Mouse (Mus musculus): ENCODE measurements at regions not wholly inside any gene's neighbourhood (a gene's known extent, or its start where the extent isn't known, plus 50 kb on each side); places are given as distances from the start of the nearest gene placed in this dataset.
"Not testable (repeated sequence)": the region's sequence is repeated elsewhere in the genome, so short reads cannot be mapped to it uniquely, and the experiment has no call there.

GRCm38 (mm10) chr16:57915451-57915850, 160.9 kb upstream of the Col8a1 start:
- ATAC-seq (ENCODE audit: insufficient number of reproducible peaks, low FRiP score, low TSS enrichment): no peak

- no peak for ATAC-seq (ENCODE audit: insufficient number of reproducible peaks, low FRiP score, low TSS enrichment)
Measured at GRCm38 (mm10) chr16:57923447-57924129, 169.1 kb upstream of the Col8a1 start.

DNA sequence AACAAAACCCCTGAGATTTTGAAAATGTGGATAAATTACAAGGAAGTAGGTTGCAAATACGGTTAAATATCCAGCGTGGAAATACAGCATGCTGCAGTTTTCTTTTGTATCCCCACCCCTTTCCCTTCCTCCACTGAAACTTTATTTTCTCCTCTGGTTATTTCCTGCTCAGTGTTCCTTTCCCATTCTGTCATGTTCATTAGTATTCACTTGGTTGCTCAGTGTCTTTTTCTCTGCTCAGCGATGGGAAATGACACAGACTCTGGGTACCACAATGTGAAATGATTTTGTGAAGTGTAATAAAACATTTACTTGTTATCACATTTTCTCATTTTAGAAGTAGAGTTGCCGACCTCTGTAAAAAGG, 169.6 kb upstream of the Col8a1 start:
- no peak for ATAC-seq (ENCODE audit: insufficient number of reproducible peaks, low FRiP score, low TSS enrichment)

DNA sequence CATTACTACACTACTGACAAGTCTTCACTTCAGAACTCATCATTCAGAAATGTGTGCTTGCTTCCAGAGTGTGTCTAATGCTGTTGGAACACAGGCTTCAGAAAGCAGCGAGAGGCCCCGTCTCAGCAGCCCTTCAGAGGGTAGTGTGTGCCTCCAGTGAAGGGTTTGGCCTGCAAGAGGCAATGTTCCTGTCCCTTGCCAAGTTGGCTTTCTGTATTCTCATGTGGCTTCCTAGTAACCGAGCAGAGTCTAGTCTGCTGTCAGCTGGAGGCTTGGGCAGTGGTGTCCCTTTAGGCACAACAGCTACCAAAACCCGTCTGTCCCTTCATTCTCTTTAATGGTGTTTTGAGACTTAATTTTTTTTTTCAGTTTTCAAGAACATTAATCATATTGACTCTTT, 173.3 kb upstream of the Col8a1 start:
- peak; percentile 39; the same call in 1 of the 2 replicates for ATAC-seq (ENCODE audit: insufficient number of reproducible peaks, low FRiP score, low TSS enrichment)

GRCm38 (mm10) chr16:57928301-57928700, 173.8 kb upstream of the Col8a1 start:
- ATAC-seq (ENCODE audit: insufficient number of reproducible peaks, low FRiP score, low TSS enrichment): no peak

- ATAC-seq (ENCODE audit: insufficient number of reproducible peaks, low FRiP score, low TSS enrichment): no peak
Measured at GRCm38 (mm10) chr16:57929151-57929764, 174.7 kb upstream of the Col8a1 start.

DNA sequence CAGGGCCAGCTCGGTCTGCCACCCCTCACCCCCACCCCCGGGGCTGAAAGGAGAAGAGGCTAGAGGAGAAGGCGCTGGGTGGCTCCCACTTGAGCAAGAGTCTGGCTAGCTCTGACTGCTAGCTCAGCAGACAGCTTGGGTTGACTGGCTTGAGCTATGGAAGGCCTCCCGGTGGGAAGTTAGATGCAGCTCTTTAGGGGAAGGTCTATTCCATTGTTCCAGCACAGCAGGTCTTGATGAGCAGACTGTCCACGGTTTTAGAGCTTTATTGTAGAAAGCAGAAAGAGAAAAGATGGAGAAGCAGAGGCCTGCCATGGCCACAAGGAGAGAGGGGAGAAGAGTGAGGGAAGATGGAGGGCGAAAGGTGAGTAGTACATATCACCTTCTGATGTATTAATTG, 190.9 kb upstream of the Col8a1 start:
- no peak for ATAC-seq (ENCODE audit: insufficient number of reproducible peaks, low FRiP score, low TSS enrichment)

DNA sequence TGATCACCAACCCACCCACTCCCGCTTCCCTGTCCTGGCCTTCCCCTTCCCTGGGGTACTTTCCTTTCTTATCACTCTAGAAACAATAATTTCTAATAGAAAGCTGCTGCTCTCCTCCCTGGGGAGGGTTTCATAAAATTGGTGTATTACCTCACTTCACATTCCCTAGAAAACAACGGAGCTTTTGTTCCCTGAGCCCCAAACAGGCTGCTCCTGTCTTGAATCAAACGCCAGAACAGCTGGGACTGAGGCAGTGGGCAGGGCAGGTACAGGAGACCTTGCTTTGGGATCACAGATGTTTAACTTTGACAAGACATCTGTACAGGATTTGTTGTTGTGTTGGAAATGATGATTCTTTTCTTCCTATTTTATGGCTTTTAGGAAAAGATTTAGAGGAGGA, 192.8 kb upstream of the Col8a1 start:
- ATAC-seq (ENCODE audit: insufficient number of reproducible peaks, low FRiP score, low TSS enrichment): no peak

GRCm38 (mm10) chr16:57949680-57950079, 195.1 kb upstream of the Col8a1 start:
- ATAC-seq (ENCODE audit: insufficient number of reproducible peaks, low FRiP score, low TSS enrichment): no peak

DNA sequence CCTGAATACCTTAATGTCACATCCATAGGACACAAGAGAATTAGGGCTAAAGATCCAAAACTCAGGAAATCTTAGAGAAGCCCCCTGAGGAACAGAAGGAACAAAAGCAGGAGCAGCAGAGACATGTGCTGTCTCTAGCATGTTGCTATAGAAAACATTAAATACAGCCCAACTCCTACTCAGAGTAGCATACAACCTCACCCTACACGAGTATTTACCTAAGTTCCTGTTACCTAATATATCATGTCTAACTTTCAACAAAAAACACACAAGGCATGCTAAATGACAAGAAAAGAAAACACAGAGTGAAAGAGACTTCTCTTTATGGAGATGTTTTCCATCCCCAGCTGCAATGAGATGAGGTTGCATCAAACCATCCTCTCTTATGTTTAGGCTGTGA, 216.4 kb upstream of the Col8a1 start:
- no peak for ATAC-seq (ENCODE audit: insufficient number of reproducible peaks, low FRiP score, low TSS enrichment)

DNA sequence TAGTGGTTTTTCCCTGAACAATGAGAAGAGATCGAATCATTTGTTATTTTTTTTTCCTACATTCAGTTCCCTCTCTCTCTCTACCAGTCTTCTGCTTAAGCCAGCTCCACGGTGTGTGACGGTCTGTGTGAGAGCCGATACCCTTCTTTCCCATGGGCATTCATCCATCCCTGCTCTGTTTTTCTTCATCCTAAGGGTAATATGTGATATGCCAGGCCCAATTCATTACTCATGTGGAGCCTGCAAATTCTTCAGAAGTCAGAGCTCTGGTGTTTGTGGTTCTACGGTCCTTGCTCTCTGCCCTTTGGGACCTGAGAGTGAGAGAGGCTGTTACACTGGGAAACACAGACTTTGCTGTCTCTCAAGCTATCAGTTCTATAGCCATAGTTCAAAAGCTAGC, 229.6 kb upstream of the Col8a1 start:
- ATAC-seq (ENCODE audit: insufficient number of reproducible peaks, low FRiP score, low TSS enrichment): no peak

DNA sequence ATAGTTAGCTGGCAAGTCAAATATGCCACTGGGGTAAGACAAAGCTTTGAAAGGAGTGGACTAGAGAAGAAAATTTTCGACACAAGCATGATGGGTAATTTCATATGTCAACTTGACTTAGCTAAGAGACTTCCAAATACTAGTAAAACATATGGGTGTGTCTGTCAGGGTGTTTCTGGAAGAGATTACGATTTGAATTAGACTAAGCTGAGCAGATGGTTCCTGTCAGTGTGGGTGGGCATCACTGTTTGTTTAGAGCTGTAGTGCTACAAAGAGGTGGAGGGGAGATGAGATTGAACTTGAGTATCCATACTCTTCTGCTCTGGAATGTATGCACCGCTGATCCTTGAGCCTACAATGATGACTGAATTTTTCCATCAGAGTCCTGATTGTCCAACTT, 251.2 kb upstream of the Col8a1 start:
- no peak for ATAC-seq (ENCODE audit: insufficient number of reproducible peaks, low FRiP score, low TSS enrichment)

- ATAC-seq (ENCODE audit: insufficient number of reproducible peaks, low FRiP score, low TSS enrichment): no peak
Measured at GRCm38 (mm10) chr16:58013557-58013956, 259.0 kb upstream of the Col8a1 start.

- ATAC-seq (ENCODE audit: insufficient number of reproducible peaks, low FRiP score, low TSS enrichment): no peak
Measured at GRCm38 (mm10) chr16:58027525-58027924, 273.0 kb upstream of the Col8a1 start.

GRCm38 (mm10) chr16:58028541-58028940, 274.0 kb upstream of the Col8a1 start:
- ATAC-seq (ENCODE audit: insufficient number of reproducible peaks, low FRiP score, low TSS enrichment): not testable (repeated sequence)

GRCm38 (mm10) chr16:58029674-58030073, 275.1 kb upstream of the Col8a1 start:
- ATAC-seq (ENCODE audit: insufficient number of reproducible peaks, low FRiP score, low TSS enrichment): no peak

GRCm38 (mm10) chr16:58068654-58069271, 314.2 kb upstream of the Col8a1 start:
- ATAC-seq (ENCODE audit: insufficient number of reproducible peaks, low FRiP score, low TSS enrichment): no peak

- ATAC-seq (ENCODE audit: insufficient number of reproducible peaks, low FRiP score, low TSS enrichment): no peak
Measured at GRCm38 (mm10) chr16:58072441-58072840, 317.9 kb upstream of the Col8a1 start.

DNA sequence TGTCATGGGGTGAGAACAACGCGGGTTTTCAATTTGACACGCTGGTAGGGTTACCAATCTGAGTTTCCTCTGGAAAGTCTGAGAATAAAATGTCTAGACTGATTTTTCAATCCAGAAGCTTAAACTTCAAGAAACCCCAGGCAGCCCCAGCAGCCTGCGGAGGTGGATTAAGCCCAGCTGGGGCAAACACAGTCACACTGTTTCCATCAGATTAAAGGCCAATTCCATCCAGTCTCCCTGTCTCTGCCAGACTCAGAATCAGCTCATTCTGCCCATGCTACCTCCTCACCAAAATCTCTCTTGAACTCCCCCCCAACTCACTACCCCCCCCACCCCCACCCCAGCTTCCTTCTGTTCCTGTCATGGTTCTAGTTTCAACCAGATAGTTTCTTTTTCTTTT, 307.9 kb upstream of the Dcbld2 start:
- no peak for ATAC-seq (ENCODE audit: insufficient number of reproducible peaks, low FRiP score, low TSS enrichment)

- no peak for ATAC-seq (ENCODE audit: insufficient number of reproducible peaks, low FRiP score, low TSS enrichment)
Measured at GRCm38 (mm10) chr16:58110452-58110851, 297.8 kb upstream of the Dcbld2 start.

DNA sequence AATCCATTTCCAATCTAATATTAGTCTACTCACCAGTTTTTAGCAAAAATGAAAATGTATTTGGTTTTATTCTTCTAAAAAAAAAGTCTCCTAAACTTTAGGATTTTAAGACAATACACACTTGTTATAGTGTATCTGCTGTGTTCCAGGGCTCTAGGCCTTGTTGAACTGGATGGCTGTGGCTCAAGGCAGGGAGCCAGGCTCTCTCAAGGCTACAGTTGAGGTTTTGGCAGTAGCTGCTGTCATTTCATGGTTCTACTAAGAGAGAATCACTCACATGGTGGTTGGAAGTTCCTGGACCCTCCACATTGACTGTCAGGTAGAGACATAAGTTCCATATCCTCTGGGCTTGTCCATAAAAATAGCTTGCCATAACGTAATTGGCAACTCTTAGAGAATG, 282.2 kb upstream of the Dcbld2 start:
- ATAC-seq (ENCODE audit: insufficient number of reproducible peaks, low FRiP score, low TSS enrichment): no peak
